16 mouse cellular contexts compared by ENCODE assay signal in the genomic region with DNA sequence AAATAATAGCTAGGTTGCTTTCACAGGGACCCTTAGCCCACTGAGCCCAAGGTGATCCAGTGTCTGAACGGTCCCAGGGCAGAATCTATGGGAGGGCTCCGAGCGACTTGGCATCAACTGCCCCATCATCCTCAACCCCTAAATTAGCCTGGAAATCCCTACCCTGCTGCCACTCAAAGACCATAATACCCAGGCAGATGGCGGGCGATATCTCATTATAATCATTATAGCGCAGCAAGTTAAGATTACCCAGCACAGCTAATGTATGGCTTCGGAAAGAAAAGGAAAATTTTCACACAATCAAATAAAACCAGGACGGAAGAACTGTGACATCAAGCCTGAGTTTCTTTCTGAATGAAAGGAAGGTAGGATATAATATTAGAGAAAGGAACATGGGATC. TPM values are rescaled to one million over a fixed set of nuclear protein-coding genes. Genes with fewer than 3 reads are reported as not detected.
DNase-seq lines count a peak whose midpoint lies in the region; ATAC-seq and TF ChIP-seq lines count a peak whose summit lies in the region.
"Had no signal": no experiment of that assay in that cellular context is flagged by ENCODE, and none has a peak within 500 bp of the region (broad histone marks: within the 10 kb centered on the region; RNA-seq: fewer than 3 reads in every experiment).

No protein-coding gene starts in this region.

- WGBS in heart, embryonic 16.5 days, result 86% methylated on average over 8 of the region's 8 CpGs
- 85% methylated on average over 8 of the region's 8 CpGs for WGBS in liver, postnatal 0 days (ENCODE audit: insufficient replicate concordance)

- DNase-seq in gastrocnemius, adult 2 months, result no peak
- no peak for DNase-seq in gastrocnemius, postnatal 10 days
- DNase-seq in heart, postnatal 14 days, result no peak
- DNase-seq in liver, postnatal 0 days, result no peak
- DNase-seq in layer of hippocampus, adult 9-10 months (ENCODE audit: low spot score), result no peak
- DNase-seq in urinary bladder, postnatal 25 days (ENCODE audit: low spot score), result no peak
- DNase-seq: cerebellum, postnatal 25 days; forebrain, postnatal 0 days; kidney, adult 9 months; lung, adult 18-20 months; lung, postnatal 4 days had no signal

- no peak for TF ChIP-seq POLR2A in embryonic fibroblast, embryonic 13.5 days (IDR thresholded peaks at IDR 0.05; ENCODE audit: low read depth, low read length)

- no peak overlapping the region for H3K4me3 ChIP-seq in gastrocnemius, adult 2 months
- H3K4me3 ChIP-seq in heart, embryonic 16.5 days (ENCODE audit: low read length), result no peak overlapping the region
- no peak overlapping the region for H3K4me3 ChIP-seq in embryonic fibroblast, embryonic 13.5 days (ENCODE audit: insufficient read depth, low read length)
- H3K4me3 ChIP-seq in liver, postnatal 0 days (ENCODE audit: low read depth, low read length), result no peak overlapping the region
- H3K4me3 ChIP-seq: hindbrain, embryonic 10.5 days; midbrain, embryonic 12.5 days had no signal

- no peak for TF ChIP-seq CTCF in gastrocnemius, adult 2 months (IDR thresholded peaks at IDR 0.05)
- TF ChIP-seq CTCF in embryonic fibroblast, embryonic 13.5 days (IDR thresholded peaks at IDR 0.05; ENCODE audit: borderline replicate concordance, insufficient read depth, low read length), result no peak
- no peak for TF ChIP-seq CTCF in liver, postnatal 0 days (IDR thresholded peaks at IDR 0.05; ENCODE audit: low read depth)

- peaks cover 77% of the 10 kb centered on the region for H3K4me1 ChIP-seq in heart, embryonic 16.5 days (ENCODE audit: control insufficient read depth, insufficient read depth, low read length)
- H3K4me1 ChIP-seq in embryonic fibroblast, embryonic 13.5 days (ENCODE audit: control insufficient read depth, insufficient read depth, low read length), result peaks cover 40% of the 10 kb centered on the region
- H3K4me1 ChIP-seq in liver, postnatal 0 days (ENCODE audit: insufficient read depth), result peaks cover 72% of the 10 kb centered on the region

- no peak for ATAC-seq in heart, embryonic 16.5 days (replicated peaks; ENCODE audit: extremely low read depth, insufficient read depth, low FRiP score)
- no peak for ATAC-seq in liver, postnatal 0 days
- ATAC-seq: forebrain, postnatal 0 days had no signal

- H3K36me3 ChIP-seq in heart, embryonic 16.5 days (ENCODE audit: control insufficient read depth, insufficient read depth), result no peaks in the 10 kb centered on the region
- H3K36me3 ChIP-seq in liver, postnatal 0 days (replicated peaks; ENCODE audit: insufficient read depth, low read length), result peaks cover 36% of the 10 kb centered on the region
- H3K36me3 ChIP-seq: midbrain, embryonic 12.5 days had no signal

- H3K27ac ChIP-seq in gastrocnemius, adult 2 months, result peak overlapping the region; percentile 90
- peak overlapping the region; percentile 93 for H3K27ac ChIP-seq in heart, embryonic 16.5 days (ENCODE audit: low read length)
- 0 out of 2 replicates have a peak overlapping the region, but pooled peaks have one; percentile 77 for H3K27ac ChIP-seq in embryonic fibroblast, embryonic 13.5 days (ENCODE audit: insufficient read depth, low read length)
- peak overlapping the region; percentile 98 for H3K27ac ChIP-seq in liver, postnatal 0 days (ENCODE audit: low read depth)
- H3K27ac ChIP-seq: hindbrain, embryonic 10.5 days; midbrain, embryonic 12.5 days had no signal

- intact Hi-C loops in gastrocnemius, adult 2 months (cut with DNase I), result no loop called here
- intact Hi-C loops in heart, postnatal 14 days (cut with DNase I), result no loop called here

- H3K27me3 ChIP-seq in heart, embryonic 16.5 days (ENCODE audit: control insufficient read depth, insufficient read depth, low read length), result no peaks in the 10 kb centered on the region
- no peaks in the 10 kb centered on the region for H3K27me3 ChIP-seq in liver, postnatal 0 days (ENCODE audit: insufficient read depth, low read length)
- H3K27me3 ChIP-seq: CH12.LX; midbrain, embryonic 12.5 days had no signal

- no peaks in the 10 kb centered on the region for H3K9me3 ChIP-seq in heart, embryonic 16.5 days (replicated peaks; ENCODE audit: control insufficient read depth, low read length)
- no peaks in the 10 kb centered on the region for H3K9me3 ChIP-seq in liver, postnatal 0 days (ENCODE audit: low read length)
- H3K9me3 ChIP-seq: hindbrain, embryonic 10.5 days; midbrain, embryonic 12.5 days had no signal

- no peak for TF ChIP-seq EP300 in liver, postnatal 0 days (IDR thresholded peaks at IDR 0.05; ENCODE audit: low read depth)

- H3K9ac ChIP-seq in heart, embryonic 16.5 days (ENCODE audit: low read length), result no peak overlapping the region
- peak overlapping the region; percentile 41 for H3K9ac ChIP-seq in liver, postnatal 0 days (replicated peaks)
- H3K9ac ChIP-seq: forebrain, postnatal 0 days; midbrain, embryonic 12.5 days had no signal

- H3K4me2 ChIP-seq in heart, embryonic 16.5 days (ENCODE audit: low read depth, low read length), result no peak overlapping the region
- H3K4me2 ChIP-seq in liver, postnatal 0 days (ENCODE audit: low read depth, low read length), result peak overlapping the region; percentile 78
- H3K4me2 ChIP-seq: midbrain, embryonic 12.5 days had no signal

RNA-seq across cellular contexts. Expression of a gene that starts 5.6 kb away (rescaled TPM):
- 10 to 100 TPM; 30.5 to 42.2 TPM for total RNA-seq in gastrocnemius, adult 2 months (2021)
- total RNA-seq in gastrocnemius, postnatal 10 days (2021), result 10 to 100 TPM; 52.0 to 58.6 TPM
- polyA plus RNA-seq in heart, embryonic 16.5 days (2015; fragmentation: Nextera tagmentation; extraction: Ambion mirVana), result 54.5 and 61.5 TPM in 2 replicates
- 10 to 100 TPM; 65.7 to 70.3 TPM for total RNA-seq in heart, postnatal 14 days (2021)
- 103 and 119 TPM in 2 replicates for polyA plus RNA-seq in embryonic fibroblast, embryonic 13.5 days (2011; ENCODE audit: insufficient read length, low read depth, missing spikeins)
- 26.4 and 30.2 TPM in 2 replicates for polyA plus RNA-seq in liver, postnatal 0 days (2015; fragmentation: Nextera tagmentation; extraction: Ambion mirVana)
